Mouse (Mus musculus) olfactory bulb, adult 2 months (tissue): ENCODE measurements around the gene Glod5. TPM values are rescaled to one million over a fixed set of nuclear protein-coding genes. Genes with fewer than 3 reads are reported as not detected.

Source experiments
- H3K27ac ChIP-seq: fragments of 200-500 bp; 2 replicates; pipeline ENCODE4 v1.5.1; 2012; ENCODE audit warnings: low read depth, low read length; ENCODE audit not compliant: insufficient read depth
- H3K4me1 ChIP-seq: fragments of 200-500 bp; 2 replicates; pipeline ENCODE4 v1.6.1; 2012; ENCODE audit warnings: low read length; ENCODE audit not compliant: control insufficient read depth, insufficient read depth
- H3K4me3 ChIP-seq: fragments of 200-500 bp; 2 replicates; pipeline ENCODE4 v1.5.1; 2012; ENCODE audit warnings: mild to moderate bottlenecking, low read depth, low read length, moderate library complexity; ENCODE audit not compliant: insufficient read depth
- CTCF ChIP-seq: fragments of 200-500 bp; IDR thresholded peaks from 2 replicates; pipeline ENCODE4 v1.5.1; 2012; ENCODE audit warnings: low read depth, mild to moderate bottlenecking, low read length, moderate library complexity; ENCODE audit not compliant: insufficient read depth
- POLR2A ChIP-seq: fragments of 200-500 bp; IDR thresholded peaks from 2 replicates; pipeline ENCODE4 v1.6.1; 2012; ENCODE audit warnings: mild to moderate bottlenecking, low read depth, low read length, moderate library complexity; ENCODE audit not compliant: insufficient read depth
- WGBS: fragments of 180-500 bp; shearing (Covaris S2); methylation state at CpG from one replicate; pipeline ENCODE4 v1.1.7; 2018; 5-methylcytosine and 5-hydroxymethylcytosine counted together
- polyA plus RNA-seq: library from polyadenylated mRNA; stranded (reverse); fragments of >200 nt; gene quantifications from 2 replicates; pipeline ENCODE4 v1.2.4, GENCODE M21; 2012; ENCODE audit warnings: low replicate concordance; ENCODE audit not compliant: missing spikeins, insufficient read depth, insufficient read length

Glod5 gene
- polyA plus RNA-seq, 1 experiment: not detected

DNA sequence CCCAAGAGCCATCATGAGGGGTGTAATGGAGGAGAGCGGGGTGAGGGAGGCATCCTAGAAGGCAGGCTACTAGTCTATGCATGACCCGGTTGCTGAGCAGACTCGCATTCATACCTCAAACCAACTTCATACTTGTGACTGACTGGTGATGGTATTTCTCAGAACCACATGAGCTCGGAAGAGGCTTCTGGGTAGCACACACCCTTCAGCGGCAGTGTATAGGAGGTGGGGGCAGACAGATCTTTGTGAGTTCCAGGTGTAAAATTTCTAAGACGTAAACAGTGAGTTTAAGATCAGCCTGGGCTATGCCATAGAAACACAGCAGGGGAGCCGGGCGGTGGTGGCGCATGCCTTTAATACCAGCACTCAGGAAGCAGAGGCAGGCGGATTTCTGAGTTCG, 40.4 kb downstream of the Glod5 start, which contains the start of gene Gata1:
Gene Gata1, minus strand, starts transcription at position 180 of the 400 bp plus-strand sequence.
- TF ChIP-seq CTCF (no peak), POLR2A (no peak)

DNA sequence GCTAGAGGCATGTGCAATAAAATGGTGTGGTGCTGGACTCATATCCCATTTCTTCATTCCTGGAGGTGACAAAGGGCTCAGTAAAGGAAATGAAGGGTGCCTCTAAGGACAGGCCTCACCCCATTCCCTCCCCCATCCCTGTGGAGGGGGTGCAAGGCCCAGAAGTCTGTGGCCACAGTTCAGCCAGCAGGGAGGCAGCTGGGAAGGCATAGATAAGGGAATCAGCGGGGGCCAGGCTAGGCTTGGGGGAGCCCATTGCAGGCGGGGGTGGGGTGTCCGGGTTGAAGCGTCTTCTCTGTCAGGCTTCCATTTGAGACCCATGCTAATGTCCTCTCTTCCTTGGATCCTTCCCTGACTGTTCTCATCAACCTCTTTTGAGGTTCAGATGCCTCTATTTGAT, 47.0 kb downstream of the Glod5 start:
- WGBS: 83% methylated on average over 4 of the region's 4 CpGs

More for the DNA sequence above, 40.4 kb downstream of the Glod5 start, which contains the start of gene Gata1:
- H3K4me3 ChIP-seq: no peak within 1 kb of the TSS
- WGBS: 95% methylated on average over 11 of the region's 11 CpGs
- H3K4me1 ChIP-seq: no peaks in the 10 kb centered on the region
- H3K27ac ChIP-seq: no peak within 1 kb of the TSS

GRCm38 (mm10) chrX:7968899-7969298, 49.4 kb downstream of the Glod5 start:
- WGBS: 91% methylated on average over 3 of the region's 3 CpGs
- no peaks in the 10 kb centered on the region for H3K4me1 ChIP-seq
- no peak overlapping the region for H3K4me3 ChIP-seq
- H3K27ac ChIP-seq: no peak overlapping the region
- TF ChIP-seq CTCF (no peak), POLR2A (no peak)

More for the DNA sequence above, 47.0 kb downstream of the Glod5 start:
- Histone ChIP-seq H3K4me1 (no peaks in the 10 kb centered on the region), H3K27ac (no peak overlapping the region), H3K4me3 (no peak overlapping the region)
- no peak for TF ChIP-seq POLR2A
- TF ChIP-seq CTCF: no peak

DNA sequence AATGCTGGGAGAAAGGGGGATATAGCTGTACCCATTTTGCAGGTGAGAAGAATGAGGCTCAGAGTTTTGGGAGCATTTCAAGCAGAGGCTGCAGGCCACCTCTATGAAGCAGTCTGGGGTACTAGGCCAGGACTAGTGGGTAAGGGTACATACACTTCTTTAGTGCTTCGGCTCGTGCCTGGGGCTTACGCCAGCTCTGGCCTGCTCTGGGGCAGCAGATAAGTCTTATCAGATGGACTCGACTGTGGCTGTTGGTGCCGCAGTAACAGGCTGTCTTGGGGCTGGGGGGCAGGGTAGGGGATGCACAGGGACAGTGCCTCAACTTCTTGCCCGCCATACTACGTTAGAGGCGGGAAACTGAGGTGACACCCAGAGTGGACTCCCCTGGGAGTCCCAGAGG, 50.1 kb downstream of the Glod5 start:
- Histone ChIP-seq H3K27ac (no peak overlapping the region), H3K4me1 (no peaks in the 10 kb centered on the region), H3K4me3 (no peak overlapping the region)
- WGBS: 91% methylated on average over 8 of the region's 8 CpGs
- TF ChIP-seq CTCF (no peak), POLR2A (no peak)

GRCm38 (mm10) chrX:7967596-7968201, 50.6 kb downstream of the Glod5 start:
- no peaks in the 10 kb centered on the region for H3K4me1 ChIP-seq
- H3K4me3 ChIP-seq: no peak overlapping the region
- TF ChIP-seq POLR2A (no peak), CTCF (no peak)
- no peak overlapping the region for H3K27ac ChIP-seq
- 88% methylated on average over 7 of the region's 9 CpGs for WGBS

DNA sequence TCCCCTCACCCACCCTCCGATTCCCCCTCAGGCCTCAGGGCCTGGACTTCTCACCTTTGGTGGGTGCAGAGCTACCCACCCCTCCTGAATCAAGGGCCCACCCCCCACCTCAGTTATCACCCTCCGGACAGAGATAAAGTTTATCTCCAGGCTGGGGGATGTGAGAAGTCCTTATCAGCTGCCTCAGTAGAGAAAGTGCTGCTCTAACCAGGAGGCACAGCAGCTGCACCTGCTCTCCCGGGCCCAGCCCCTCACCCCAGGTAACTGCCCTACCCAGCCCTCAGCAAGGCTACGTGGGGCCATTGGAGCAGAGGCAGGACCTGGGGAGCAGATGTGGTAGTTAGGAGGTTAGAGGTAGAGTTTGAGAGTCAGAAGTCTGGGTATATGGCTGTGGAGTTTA, 52.1 kb downstream of the Glod5 start:
- no peak overlapping the region for H3K27ac ChIP-seq
- WGBS: 91% methylated on average over 4 of the region's 4 CpGs
- TF ChIP-seq POLR2A: no peak
- no peak overlapping the region for H3K4me3 ChIP-seq
- H3K4me1 ChIP-seq: no peaks in the 10 kb centered on the region

DNA sequence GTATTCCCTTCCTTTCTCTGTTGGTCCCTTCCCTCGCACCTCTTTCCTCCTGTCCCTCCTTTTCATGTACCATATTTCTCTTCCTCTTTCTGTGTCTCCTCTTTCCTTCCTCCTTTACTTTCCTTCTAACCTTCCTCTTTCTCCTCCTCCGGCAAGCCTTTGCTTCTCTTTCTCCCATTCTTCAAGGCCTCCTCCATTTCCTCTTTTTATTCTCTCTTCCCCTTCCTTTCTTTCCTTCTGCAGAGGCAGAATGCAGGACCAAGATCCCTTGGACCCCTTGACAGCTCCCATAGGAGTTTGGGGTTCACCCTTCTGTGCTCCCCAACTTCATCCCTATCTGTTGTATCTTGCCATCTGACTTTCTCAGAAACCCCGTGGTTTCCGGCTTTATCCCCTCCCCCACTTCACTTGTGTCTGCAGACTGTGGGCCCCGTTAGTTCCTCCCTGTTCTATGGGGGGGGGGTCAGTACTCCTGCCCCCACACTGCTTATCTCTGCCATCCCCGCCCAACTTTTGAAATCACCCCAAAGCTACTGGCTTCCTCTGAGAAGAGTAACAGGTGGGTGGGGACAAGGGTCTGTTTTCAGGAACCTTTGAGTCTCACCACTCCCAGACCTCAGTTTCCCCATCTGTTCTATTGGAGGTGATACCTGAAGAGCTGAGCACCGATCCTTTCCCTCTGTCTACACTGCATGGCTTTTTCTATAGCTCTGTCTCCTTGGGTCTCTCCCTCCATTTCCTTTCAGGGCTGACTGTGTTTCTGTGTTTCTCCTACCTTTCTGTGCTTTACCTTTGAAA, 54.3 kb downstream of the Glod5 start:
- 76% methylated on average over 7 of the region's 7 CpGs for WGBS
- no peak overlapping the region for H3K27ac ChIP-seq
- TF ChIP-seq POLR2A: no peak
- no peak for TF ChIP-seq CTCF
- no peaks in the 10 kb centered on the region for H3K4me1 ChIP-seq
- no peak overlapping the region for H3K4me3 ChIP-seq

- no peak overlapping the region for H3K27ac ChIP-seq
- WGBS: 92% methylated on average over 9 of the region's 9 CpGs
- no peak overlapping the region for H3K4me3 ChIP-seq
- TF ChIP-seq POLR2A (no peak), CTCF (no peak)
- no peaks in the 10 kb centered on the region for H3K4me1 ChIP-seq
Observed at GRCm38 (mm10) chrX:7958868-7959267, 59.4 kb downstream of the Glod5 start.

Other genes starting within 250 kb of the Glod5 start
- 96.6 TPM in 1 of 2 replicates, not detected in the other for gene Gripap1, start 228.7 kb downstream of the Glod5 start, polyA plus RNA-seq
- not detected in 2 replicates for gene Kcnd1, start 196.2 kb downstream of the Glod5 start, polyA plus RNA-seq
- not detected in 2 replicates for gene Otud5, start 177.1 kb downstream of the Glod5 start, polyA plus RNA-seq
- gene Pim2, start 140.2 kb downstream of the Glod5 start, polyA plus RNA-seq: not detected in 2 replicates
- not detected in 2 replicates for gene Slc35a2, start 134.5 kb downstream of the Glod5 start, polyA plus RNA-seq
- not detected in 2 replicates for gene Pqbp1, start 119.2 kb downstream of the Glod5 start, polyA plus RNA-seq
- gene Timm17b, start 119.1 kb downstream of the Glod5 start, polyA plus RNA-seq: not detected in 2 replicates
- gene Gm10491, start 110.7 kb downstream of the Glod5 start, polyA plus RNA-seq: not detected in 2 replicates
- not detected in 2 replicates for gene Gm10490, start 109.0 kb downstream of the Glod5 start, polyA plus RNA-seq
- gene Pcsk1n, start 98.7 kb downstream of the Glod5 start, polyA plus RNA-seq: not detected in 2 replicates
- not detected in 2 replicates for gene Eras, start 89.9 kb downstream of the Glod5 start, polyA plus RNA-seq
- gene Hdac6, start 70.6 kb downstream of the Glod5 start, polyA plus RNA-seq: not detected in 2 replicates
- not detected in 2 replicates for gene Gata1, start 40.4 kb downstream of the Glod5 start, polyA plus RNA-seq
- gene Suv39h1, start 56.3 kb upstream of the Glod5 start, polyA plus RNA-seq: not detected in 2 replicates
- gene Was, start 72.0 kb upstream of the Glod5 start, polyA plus RNA-seq: not detected in 2 replicates
- gene Wdr13, start 114.4 kb upstream of the Glod5 start, polyA plus RNA-seq: 69.5 TPM in 1 of 2 replicates, not detected in the other
- gene Rbm3, start 127.4 kb upstream of the Glod5 start, polyA plus RNA-seq: 332 TPM in 1 of 2 replicates, not detected in the other
- not detected in 2 replicates for gene Tbc1d25, start 157.7 kb upstream of the Glod5 start, polyA plus RNA-seq
- gene Ebp, start 175.0 kb upstream of the Glod5 start, polyA plus RNA-seq: not detected in 2 replicates
- not detected in 2 replicates for gene Porcn, start 188.0 kb upstream of the Glod5 start, polyA plus RNA-seq
- gene Ftsj1, start 233.9 kb upstream of the Glod5 start, polyA plus RNA-seq: not detected in 2 replicates